Mouse (Mus musculus) forebrain, embryonic 13.5 days (tissue): ENCODE measurements at regions not wholly inside any gene's neighbourhood (a gene's known extent, or its start where the extent isn't known, plus 50 kb on each side); places are given as distances from the start of the nearest gene placed in this dataset.

Source experiments
- ATAC-seq: fragments of 200-750 bp; cut with Nextera tagmentation; 2 replicates; pipeline ENCODE4 v1.8.0; 2017
- H3K27ac ChIP-seq: fragments of 300-500 bp; sonication (generic); 2 replicates; pipeline ENCODE4 v1.5.1; 2015; ENCODE audit warnings: inconsistent platforms, mild to moderate bottlenecking, moderate library complexity
- H3K27me3 ChIP-seq: fragments of 300-500 bp; sonication (generic); 2 replicates; pipeline ENCODE4 v1.6.1; 2015; ENCODE audit warnings: mild to moderate bottlenecking, inconsistent platforms
- H3K36me3 ChIP-seq: fragments of 300-500 bp; sonication (generic); 2 replicates; pipeline ENCODE4 v1.6.1; 2015; ENCODE audit warnings: mild to moderate bottlenecking, inconsistent platforms; ENCODE audit not compliant: poor library complexity, severe bottlenecking
- H3K4me1 ChIP-seq: fragments of 300-500 bp; sonication (generic); 2 replicates; pipeline ENCODE4 v1.6.1; 2015; ENCODE audit warnings: inconsistent platforms
- H3K4me2 ChIP-seq: fragments of 300-500 bp; sonication (generic); 2 replicates; pipeline ENCODE4 v1.6.1; 2015; ENCODE audit warnings: inconsistent platforms, mild to moderate bottlenecking, moderate library complexity
- H3K4me3 ChIP-seq: fragments of 300-500 bp; sonication (generic); 2 replicates; pipeline ENCODE4 v1.5.1; 2015; ENCODE audit warnings: mild to moderate bottlenecking, inconsistent platforms
- H3K9ac ChIP-seq: fragments of 300-500 bp; sonication (generic); 2 replicates; pipeline ENCODE4 v1.6.1; 2015; ENCODE audit warnings: mild to moderate bottlenecking, inconsistent platforms
- H3K9me3 ChIP-seq: fragments of 300-500 bp; sonication (generic); replicated peaks from 2 replicates; pipeline ENCODE4 v1.6.1; 2016; ENCODE audit warnings: inconsistent platforms
- WGBS: fragments of 180-500 bp; shearing (Covaris S2); methylation state at CpG from one replicate; pipeline ENCODE4 v1.1.7; 2015; 5-methylcytosine and 5-hydroxymethylcytosine counted together

DNA sequence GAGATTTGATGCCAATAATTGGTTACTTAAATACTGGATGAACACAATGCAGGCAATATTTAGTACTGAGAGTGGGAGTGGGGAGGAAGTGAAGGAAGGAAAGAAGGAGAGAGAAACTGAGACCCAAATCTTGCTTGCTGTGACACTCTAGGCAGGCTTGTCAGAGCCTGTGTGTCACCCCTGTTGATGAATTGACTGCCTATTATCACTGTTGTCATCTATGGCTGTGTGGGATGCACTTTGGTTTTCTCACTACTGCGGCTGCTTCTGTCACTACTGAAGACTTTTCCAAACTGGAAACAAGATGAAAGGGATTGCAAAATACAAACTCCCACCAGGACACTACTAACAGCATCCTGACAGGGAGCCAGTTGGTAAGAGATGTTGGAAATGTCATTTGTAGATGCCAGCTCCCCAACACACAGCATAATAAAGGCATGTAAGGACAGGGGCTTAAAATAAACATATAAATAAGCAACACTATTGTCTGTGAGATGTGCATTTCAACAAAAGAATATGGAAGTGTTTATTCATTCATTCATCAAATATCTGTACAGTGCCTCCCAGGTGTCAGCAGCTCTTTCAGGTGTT is 207.0 kb upstream of the Ufl1 start:
- Histone ChIP-seq H3K4me2 (no peak overlapping the region), H3K27me3 (no peaks in the 10 kb centered on the region), H3K4me3 (no peak overlapping the region), H3K27ac (no peak overlapping the region), H3K4me1 (peaks cover under 1% of the 10 kb centered on the region), H3K36me3 (no peaks in the 10 kb centered on the region), H3K9me3 (no peaks in the 10 kb centered on the region), H3K9ac (no peak overlapping the region)
- WGBS = 80% methylated on average over 1 of the region's 1 CpGs
- no peak for ATAC-seq

- ATAC-seq = peak; percentile 32; the same call in 1 of the 2 replicates
- Histone ChIP-seq H3K9ac (no peak overlapping the region), H3K27me3 (no peaks in the 10 kb centered on the region), H3K36me3 (no peaks in the 10 kb centered on the region), H3K4me2 (no peak overlapping the region), H3K4me3 (no peak overlapping the region), H3K4me1 (peaks cover 11% of the 10 kb centered on the region), H3K9me3 (no peaks in the 10 kb centered on the region), H3K27ac (0 out of 2 replicates have a peak overlapping the region, but pooled peaks have one; percentile 40)
- WGBS = 14% methylated on average over 1 of the region's 1 CpGs
Observed at GRCm38 (mm10) chr4:25483621-25483933, 202.0 kb upstream of the Ufl1 start.

GRCm38 (mm10) chr4:25482933-25483620 is 201.5 kb upstream of the Ufl1 start:
- H3K9me3 ChIP-seq = no peaks in the 10 kb centered on the region
- ATAC-seq = peak; percentile 73
- no peaks in the 10 kb centered on the region for H3K36me3 ChIP-seq
- peak overlapping the region; percentile 40; the same call in 1 of the 2 replicates for H3K27ac ChIP-seq
- no peaks in the 10 kb centered on the region for H3K27me3 ChIP-seq
- H3K4me1 ChIP-seq = peaks cover 11% of the 10 kb centered on the region
- 28% methylated on average over 6 of the region's 6 CpGs for WGBS
- H3K4me2 ChIP-seq = no peak overlapping the region
- no peak overlapping the region for H3K4me3 ChIP-seq
- H3K9ac ChIP-seq = no peak overlapping the region

- Histone ChIP-seq H3K4me3 (no peak overlapping the region), H3K9ac (no peak overlapping the region), H3K9me3 (no peaks in the 10 kb centered on the region), H3K36me3 (no peaks in the 10 kb centered on the region), H3K27me3 (no peaks in the 10 kb centered on the region), H3K27ac (no peak overlapping the region), H3K4me1 (no peaks in the 10 kb centered on the region), H3K4me2 (no peak overlapping the region)
- ATAC-seq = no peak
Observed at GRCm38 (mm10) chr4:25473026-25473425, 191.4 kb upstream of the Ufl1 start.

- no peaks in the 10 kb centered on the region for H3K27me3 ChIP-seq
- H3K27ac ChIP-seq = no peak overlapping the region
- no peak overlapping the region for H3K4me3 ChIP-seq
- H3K4me1 ChIP-seq = 0 out of 2 replicates have a peak, but pooled peaks cover 3% of the 10 kb centered on the region
- H3K9me3 ChIP-seq = no peaks in the 10 kb centered on the region
- no peak overlapping the region for H3K4me2 ChIP-seq
- H3K36me3 ChIP-seq = no peaks in the 10 kb centered on the region
- 88% methylated on average over 3 of the region's 3 CpGs for WGBS
- H3K9ac ChIP-seq = no peak overlapping the region
- ATAC-seq = no peak
Observed at GRCm38 (mm10) chr4:25466490-25466889, 184.9 kb upstream of the Ufl1 start.

GRCm38 (mm10) chr4:25464792-25465590 is 183.4 kb upstream of the Ufl1 start:
- ATAC-seq = peak; percentile 75
- 39% methylated on average over 1 of the region's 1 CpGs for WGBS
- Histone ChIP-seq H3K4me1 (0 out of 2 replicates have a peak, but pooled peaks cover 3% of the 10 kb centered on the region), H3K9me3 (no peaks in the 10 kb centered on the region), H3K36me3 (no peaks in the 10 kb centered on the region), H3K27ac (no peak overlapping the region), H3K9ac (no peak overlapping the region), H3K4me2 (no peak overlapping the region), H3K4me3 (no peak overlapping the region), H3K27me3 (no peaks in the 10 kb centered on the region)

DNA sequence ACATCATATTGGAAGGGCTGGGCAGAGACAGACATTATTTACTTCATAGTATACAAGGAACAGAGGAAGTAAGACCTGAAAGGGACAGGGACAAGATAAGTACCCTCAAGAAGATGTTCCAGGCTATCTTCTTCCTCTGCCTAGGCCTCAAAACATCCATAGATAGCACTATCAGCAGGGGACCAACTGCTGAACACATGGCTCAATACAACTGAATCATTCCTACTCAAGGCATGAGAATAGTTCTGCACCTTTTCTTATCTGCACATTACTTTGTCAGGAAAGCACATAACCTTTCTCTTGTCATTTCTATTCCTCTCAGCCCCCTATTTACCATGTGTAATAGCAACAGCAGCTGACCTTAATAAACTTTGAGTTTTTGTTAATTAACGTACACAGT is 182.4 kb upstream of the Ufl1 start:
- 76% methylated on average over 1 of the region's 1 CpGs for WGBS
- H3K4me1 ChIP-seq = 0 out of 2 replicates have a peak, but pooled peaks cover 3% of the 10 kb centered on the region
- H3K36me3 ChIP-seq = no peaks in the 10 kb centered on the region
- no peak overlapping the region for H3K9ac ChIP-seq
- no peak overlapping the region for H3K4me2 ChIP-seq
- H3K4me3 ChIP-seq = no peak overlapping the region
- H3K27me3 ChIP-seq = no peaks in the 10 kb centered on the region
- H3K27ac ChIP-seq = no peak overlapping the region
- no peaks in the 10 kb centered on the region for H3K9me3 ChIP-seq
- no peak for ATAC-seq

GRCm38 (mm10) chr4:25460127-25460526 is 178.5 kb upstream of the Ufl1 start:
- no peaks in the 10 kb centered on the region for H3K36me3 ChIP-seq
- no peaks in the 10 kb centered on the region for H3K9me3 ChIP-seq
- no peaks in the 10 kb centered on the region for H3K27me3 ChIP-seq
- H3K9ac ChIP-seq = no peak overlapping the region
- H3K4me3 ChIP-seq = no peak overlapping the region
- WGBS = 87% methylated on average over 1 of the region's 1 CpGs
- H3K4me1 ChIP-seq = no peaks in the 10 kb centered on the region
- H3K27ac ChIP-seq = no peak overlapping the region
- ATAC-seq = peak; percentile 30; the same call in 1 of the 2 replicates
- H3K4me2 ChIP-seq = no peak overlapping the region

DNA sequence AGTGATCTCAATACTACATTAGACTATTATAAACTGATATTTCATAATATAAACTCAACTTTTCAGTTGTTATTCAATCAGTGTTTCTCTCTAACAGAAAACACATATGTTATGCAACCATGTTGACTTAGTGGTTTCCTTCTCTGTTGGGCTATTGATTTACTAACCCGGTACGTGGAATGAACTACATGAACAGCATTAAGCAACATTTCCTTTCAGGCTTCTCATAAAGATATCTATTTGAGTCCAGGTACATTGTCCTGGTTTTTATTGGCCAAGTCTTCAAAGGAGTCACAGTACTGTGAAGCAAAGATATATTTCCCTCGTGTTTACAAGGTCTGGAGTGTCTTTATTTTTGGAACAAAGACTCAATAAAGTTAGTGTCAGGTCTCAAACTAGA is 173.1 kb upstream of the Ufl1 start:
- Histone ChIP-seq H3K4me1 (no peaks in the 10 kb centered on the region), H3K27ac (no peak overlapping the region), H3K36me3 (no peaks in the 10 kb centered on the region), H3K9me3 (no peaks in the 10 kb centered on the region), H3K4me3 (no peak overlapping the region), H3K9ac (no peak overlapping the region), H3K4me2 (no peak overlapping the region), H3K27me3 (no peaks in the 10 kb centered on the region)
- 86% methylated on average over 3 of the region's 3 CpGs for WGBS
- ATAC-seq = no peak

DNA sequence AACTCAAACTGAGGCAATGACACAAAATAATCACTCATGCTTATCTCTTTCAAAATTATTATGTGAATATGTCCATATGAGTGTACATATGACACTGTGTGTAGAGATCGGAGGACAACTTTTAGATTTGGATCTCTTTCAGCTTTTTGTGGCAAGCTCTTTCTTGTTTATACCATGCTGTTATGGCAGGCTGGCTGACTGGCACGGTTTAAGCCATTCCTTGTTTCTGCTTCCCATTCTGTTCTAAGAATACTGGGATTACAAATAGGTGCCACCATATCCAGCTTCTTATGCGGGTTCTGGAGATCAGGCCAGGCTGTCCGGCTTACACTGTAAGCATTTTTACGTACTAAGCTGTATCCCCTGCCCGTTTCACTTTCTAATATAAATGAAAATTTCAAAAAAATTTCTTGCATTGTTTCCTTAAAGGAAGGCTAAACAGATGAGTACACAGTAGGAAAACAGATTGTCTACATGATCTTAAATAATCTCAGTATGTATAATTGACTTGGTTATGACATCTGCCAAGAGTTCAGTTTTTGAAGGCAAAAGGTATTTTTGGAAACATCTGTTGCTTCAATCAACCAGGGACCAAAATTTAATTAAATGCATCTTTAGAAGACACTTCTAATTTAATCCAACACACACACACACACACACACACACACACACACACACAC is 171.6 kb upstream of the Ufl1 start:
- Histone ChIP-seq H3K27me3 (no peaks in the 10 kb centered on the region), H3K4me1 (no peaks in the 10 kb centered on the region)
- 94% methylated on average over 6 of the region's 6 CpGs for WGBS

DNA sequence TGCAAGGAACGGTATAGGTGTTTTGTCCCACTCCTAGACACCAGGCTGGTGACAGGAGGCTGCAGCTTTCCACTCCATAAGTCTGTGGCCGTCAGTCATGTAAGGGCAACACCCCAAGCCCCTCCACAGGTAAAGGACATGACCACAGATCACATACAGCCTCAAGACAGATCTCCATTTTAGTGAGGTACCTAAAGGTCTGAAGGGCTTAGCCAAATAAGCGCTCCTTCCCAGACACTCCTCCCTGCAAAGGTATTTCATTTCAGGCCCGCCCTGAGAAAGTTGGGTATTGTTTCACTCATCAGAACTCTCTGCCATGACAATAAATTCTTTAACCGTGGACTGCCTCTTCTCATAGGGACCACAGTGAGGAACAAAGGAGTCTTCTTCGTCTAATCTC is 170.2 kb upstream of the Ufl1 start:
- Histone ChIP-seq H3K9ac (no peak overlapping the region), H3K36me3 (no peaks in the 10 kb centered on the region), H3K4me2 (no peak overlapping the region), H3K4me3 (no peak overlapping the region), H3K9me3 (no peaks in the 10 kb centered on the region), H3K27me3 (no peaks in the 10 kb centered on the region), H3K4me1 (no peaks in the 10 kb centered on the region), H3K27ac (no peak overlapping the region)
- ATAC-seq = no peak
- 75% methylated on average over 6 of the region's 6 CpGs for WGBS

More for the DNA sequence above, 171.6 kb upstream of the Ufl1 start:
- no peak overlapping the region for H3K27ac ChIP-seq
- peak; percentile 27; the same call in 1 of the 2 replicates for ATAC-seq
- H3K4me3 ChIP-seq = no peak overlapping the region
- no peaks in the 10 kb centered on the region for H3K36me3 ChIP-seq
- H3K9ac ChIP-seq = no peak overlapping the region
- no peaks in the 10 kb centered on the region for H3K9me3 ChIP-seq
- H3K4me2 ChIP-seq = no peak overlapping the region

GRCm38 (mm10) chr4:25432203-25432602 is 150.6 kb upstream of the Ufl1 start:
- Histone ChIP-seq H3K9ac (no peak overlapping the region), H3K27ac (no peak overlapping the region), H3K4me1 (no peaks in the 10 kb centered on the region), H3K9me3 (no peaks in the 10 kb centered on the region), H3K4me2 (no peak overlapping the region), H3K4me3 (no peak overlapping the region), H3K27me3 (no peaks in the 10 kb centered on the region), H3K36me3 (no peaks in the 10 kb centered on the region)
- ATAC-seq = no peak
- 92% methylated on average over 8 of the region's 8 CpGs for WGBS
